Mouse (Mus musculus): ENCODE results near the gene Gm16253.

Gm16253 gene

GRCm38 (mm10) chr3:96558159-96558558, 18.6 kb upstream of the Gm16253 start:
- peak; percentile 49 for DNase-seq

GRCm38 (mm10) chr3:96558668-96559196, 18.1 kb upstream of the Gm16253 start:
- DNase-seq = no peak

GRCm38 (mm10) chr3:96559398-96559910, 17.3 kb upstream of the Gm16253 start:
- peak; percentile 18 for DNase-seq

GRCm38 (mm10) chr3:96559911-96560850, 16.6 kb upstream of the Gm16253 start:
- DNase-seq = peak; percentile 17

- DNase-seq = peak; percentile 26
Observed at GRCm38 (mm10) chr3:96560881-96561668, 15.7 kb upstream of the Gm16253 start.

- peak; percentile 52 for DNase-seq
Observed at GRCm38 (mm10) chr3:96561946-96562681, 14.7 kb upstream of the Gm16253 start.

GRCm38 (mm10) chr3:96563267-96563666, 13.5 kb upstream of the Gm16253 start:
- peak; percentile 44 for DNase-seq

GRCm38 (mm10) chr3:96563911-96564632, 12.7 kb upstream of the Gm16253 start:
- peak; percentile 77 for DNase-seq

- peak; percentile 69 for DNase-seq
Observed at GRCm38 (mm10) chr3:96564633-96565032, 12.2 kb upstream of the Gm16253 start.

GRCm38 (mm10) chr3:96565105-96565504, 11.7 kb upstream of the Gm16253 start:
- no peak for DNase-seq

GRCm38 (mm10) chr3:96566661-96567450, 9.9 kb upstream of the Gm16253 start:
- DNase-seq = peak; percentile 75

- DNase-seq = no peak
Observed at GRCm38 (mm10) chr3:96568605-96569004, 8.2 kb upstream of the Gm16253 start.

- no peak for DNase-seq
Observed at GRCm38 (mm10) chr3:96569506-96569905, 7.3 kb upstream of the Gm16253 start.

GRCm38 (mm10) chr3:96569966-96570605, 6.7 kb upstream of the Gm16253 start:
- DNase-seq = no peak

GRCm38 (mm10) chr3:96570643-96571042, 6.1 kb upstream of the Gm16253 start:
- no peak for DNase-seq

- no peak for DNase-seq
Observed at GRCm38 (mm10) chr3:96571336-96571735, 5.4 kb upstream of the Gm16253 start.

GRCm38 (mm10) chr3:96571896-96572698, 4.7 kb upstream of the Gm16253 start:
- peak; percentile 73 for DNase-seq

GRCm38 (mm10) chr3:96573611-96574511, 2.9 kb upstream of the Gm16253 start:
- DNase-seq = peak; percentile 66
